In the genomic region with DNA sequence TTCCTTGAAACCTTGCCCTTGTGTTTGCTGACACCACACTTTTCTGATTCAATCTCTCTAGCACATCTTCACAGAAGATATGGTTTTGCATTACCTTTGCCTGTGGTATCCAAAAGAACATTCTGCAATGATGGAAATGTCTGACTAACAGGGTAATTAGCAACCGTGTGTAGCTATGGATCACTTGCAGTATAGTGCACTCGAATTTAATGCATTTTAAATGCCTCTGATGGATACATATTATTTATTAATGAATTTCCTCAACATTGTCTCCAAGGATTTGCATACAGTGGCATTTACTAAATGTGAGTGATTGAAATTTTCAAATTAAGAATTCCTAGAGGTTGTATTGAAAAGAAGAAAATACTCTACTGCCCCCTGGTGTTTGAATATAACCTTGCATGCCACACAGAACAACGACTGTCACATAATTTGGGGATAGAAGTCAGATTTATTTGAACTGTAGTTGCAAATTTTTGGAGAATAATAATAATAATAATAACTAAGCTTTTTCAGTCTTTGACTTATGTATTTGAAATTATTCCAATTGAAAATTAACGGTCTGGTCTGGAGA, we compare ENCODE assay signal across 9 mouse cellular contexts. TPM values are rescaled to one million over a fixed set of nuclear protein-coding genes. Genes with fewer than 3 reads are reported as not detected.
DNase-seq lines count a peak whose midpoint lies in the region; ATAC-seq and TF ChIP-seq lines count a peak whose summit lies in the region.
"Had no signal": no experiment of that assay in that cellular context is flagged by ENCODE, and none has a peak within 500 bp of the region (broad histone marks: within the 10 kb centered on the region; RNA-seq: fewer than 3 reads in every experiment).

No protein-coding gene starts in this region.

- no peaks in the 10 kb centered on the region for H3K36me3 ChIP-seq in liver, embryonic 14.5 days (replicated peaks; ENCODE audit: control insufficient read depth, insufficient read depth, low read depth)
- no peaks in the 10 kb centered on the region for H3K36me3 ChIP-seq in midbrain, embryonic 15.5 days (replicated peaks)
- H3K36me3 ChIP-seq: embryonic facial prominence, embryonic 15.5 days had no signal

- no peaks in the 10 kb centered on the region for H3K4me1 ChIP-seq in liver, embryonic 14.5 days (replicated peaks; ENCODE audit: control insufficient read depth in 2 of 2, insufficient read depth in 2 of 2, low read length in 1 of 2)
- H3K4me1 ChIP-seq in midbrain, embryonic 15.5 days = no peaks in the 10 kb centered on the region
- H3K4me1 ChIP-seq: embryonic facial prominence, embryonic 15.5 days had no signal

- no peak for TF ChIP-seq EP300 in liver, embryonic 14.5 days (IDR thresholded peaks at IDR 0.05; ENCODE audit: low read depth)

- H3K9ac ChIP-seq in liver, embryonic 14.5 days (replicated peaks) = no peak overlapping the region
- H3K9ac ChIP-seq in midbrain, embryonic 15.5 days = no peak overlapping the region
- H3K9ac ChIP-seq: embryonic facial prominence, embryonic 15.5 days had no signal

- no peaks in the 10 kb centered on the region for H3K27me3 ChIP-seq in liver, embryonic 14.5 days (ENCODE audit: control insufficient read depth, insufficient read depth, low read length)
- H3K27me3 ChIP-seq in midbrain, embryonic 15.5 days (replicated peaks) = no peaks in the 10 kb centered on the region
- H3K27me3 ChIP-seq: embryonic facial prominence, embryonic 15.5 days had no signal

- H3K4me2 ChIP-seq in liver, embryonic 14.5 days (ENCODE audit: low read depth) = no peak overlapping the region
- H3K4me2 ChIP-seq in midbrain, embryonic 15.5 days = no peak overlapping the region
- H3K4me2 ChIP-seq: embryonic facial prominence, embryonic 15.5 days had no signal

- ATAC-seq in liver, embryonic 14.5 days (ENCODE audit: insufficient read depth) = no peak
- ATAC-seq in midbrain, embryonic 15.5 days (replicated peaks) = peak; percentile 73

- peak; percentile 26; the same call in 1 of the 2 replicates for TF ChIP-seq CTCF in liver, embryonic 14.5 days (IDR thresholded peaks at IDR 0.05; ENCODE audit: low read depth)

- peak; percentile 74 for DNase-seq in embryo, embryonic 10.5 days (ENCODE audit: low spot score)
- no peak for DNase-seq in embryo, embryonic 10 days (ENCODE audit: low spot score)
- DNase-seq in liver, embryonic 14.5 days (ENCODE audit: low read depth in 3 of 3, low spot score in 3 of 3) = no peak
- DNase-seq in liver = no peak
- DNase-seq in embryo, embryonic 11 days = peak; percentile 43
- no peak for DNase-seq in ovary, postnatal 10 days (ENCODE audit: low spot score)
- no peak for DNase-seq in ovary, postnatal 14 days (ENCODE audit: low spot score)

- no peaks in the 10 kb centered on the region for H3K9me3 ChIP-seq in liver, embryonic 14.5 days (ENCODE audit: control insufficient read depth, low read length)
- H3K9me3 ChIP-seq in midbrain, embryonic 15.5 days = no peaks in the 10 kb centered on the region
- H3K9me3 ChIP-seq: embryonic facial prominence, embryonic 15.5 days had no signal

- 33% methylated on average over 4 of the region's 4 CpGs for WGBS in liver, embryonic 14.5 days (ENCODE audit: insufficient replicate concordance)
- WGBS in midbrain, embryonic 15.5 days = 40% methylated on average over 4 of the region's 4 CpGs

- no peak overlapping the region for H3K27ac ChIP-seq in liver, embryonic 14.5 days
- no peak overlapping the region for H3K27ac ChIP-seq in midbrain, embryonic 15.5 days
- H3K27ac ChIP-seq: embryonic facial prominence, embryonic 15.5 days had no signal

- H3K4me3 ChIP-seq in liver, embryonic 14.5 days (ENCODE audit: insufficient read depth in 1 of 2, low read depth in 2 of 2, low read length in 2 of 2) = no peak overlapping the region
- H3K4me3 ChIP-seq in midbrain, embryonic 15.5 days = no peak overlapping the region
- H3K4me3 ChIP-seq: embryonic facial prominence, embryonic 15.5 days had no signal

RNA-seq across cellular contexts. Expression of a gene that starts 15.0 kb away (rescaled TPM):
- under 0.01 and 0.01 TPM in 2 replicates for polyA plus RNA-seq in liver, embryonic 14.5 days (2012; rRNA removed)
- 0.03 TPM in 1 of 2 replicates, not detected in the other for polyA plus RNA-seq in liver, embryonic 14.5 days (2014; fragmentation: Nextera tagmentation; extraction: Ambion mirVana)
- 0.08 and 0.17 TPM in 2 replicates for polyA plus RNA-seq in midbrain, embryonic 15.5 days (2015; fragmentation: Nextera tagmentation; extraction: Ambion mirVana)

Comparison
In these comparisons a context has a peak if more than half of its experiments do, and no peak if none do; other contexts are left out.
1. DNase-seq: peak in embryo, embryonic 10.5 days (single experiment) and embryo, embryonic 11 days (single experiment); none in embryo, embryonic 10 days (single experiment), liver, embryonic 14.5 days (0 of 3), liver (single experiment), ovary, postnatal 10 days (single experiment) and ovary, postnatal 14 days (single experiment).